Mouse (Mus musculus): ENCODE results near the gene Ubald1. TPM values are rescaled to one million over a fixed set of nuclear protein-coding genes. Genes with fewer than 3 reads are reported as not detected.
A peak's percentile ranks its signal among the peaks of the same experiment; 100 is the strongest.

Ubald1 gene
- total RNA-seq, 1 experiment from 2014 or later: 44.3 TPM

DNA sequence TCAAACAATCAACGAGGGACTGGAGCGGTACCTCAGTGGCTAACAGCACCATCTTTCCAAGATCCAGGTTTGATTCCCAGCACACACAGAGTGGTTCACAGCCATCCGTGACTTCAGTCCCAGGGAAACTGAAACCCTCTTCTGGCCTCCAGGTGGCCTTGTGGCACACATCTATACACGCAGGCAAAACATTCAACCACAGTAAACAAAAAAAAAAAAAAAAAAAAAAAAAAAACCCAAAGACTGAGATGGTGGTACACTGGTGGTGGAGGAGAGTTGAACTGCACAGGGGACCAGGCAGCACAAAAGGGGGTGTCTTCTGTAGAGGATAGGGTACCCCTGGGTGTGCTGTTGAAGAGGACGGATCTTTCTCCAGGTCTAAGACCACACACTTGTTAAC is 9.6 kb downstream of the Ubald1 start:
- DNase-seq: no peak

DNA sequence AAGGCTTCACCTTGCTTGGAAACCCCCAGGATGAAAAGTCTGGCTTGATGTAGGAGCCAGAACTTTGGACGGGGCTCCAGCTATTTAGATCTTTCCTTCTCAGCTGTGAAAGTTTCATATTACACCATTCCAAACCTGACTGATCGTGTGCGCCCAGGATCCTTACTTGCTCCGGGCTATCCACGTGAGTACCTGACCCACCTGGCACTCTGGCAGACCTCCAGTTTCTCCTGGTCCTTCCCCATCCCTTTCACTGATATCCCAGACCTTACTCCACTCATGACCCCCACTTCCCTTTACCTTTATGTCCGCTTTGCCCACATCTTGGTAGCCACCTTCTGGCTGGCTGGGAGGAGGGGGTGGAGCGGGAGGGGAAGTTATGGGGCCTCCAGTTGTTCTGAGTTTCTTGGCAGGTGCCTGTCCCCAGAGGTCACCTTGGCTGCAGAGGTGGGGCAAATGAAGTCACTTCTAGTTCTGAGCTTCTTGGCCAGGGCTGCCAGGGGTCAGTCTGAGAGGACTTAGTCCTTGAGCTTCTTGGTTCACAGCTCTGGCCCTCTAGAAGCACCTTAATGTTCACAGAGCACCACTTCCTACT is 13.9 kb downstream of the Ubald1 start:
- DNase-seq: no peak

DNA sequence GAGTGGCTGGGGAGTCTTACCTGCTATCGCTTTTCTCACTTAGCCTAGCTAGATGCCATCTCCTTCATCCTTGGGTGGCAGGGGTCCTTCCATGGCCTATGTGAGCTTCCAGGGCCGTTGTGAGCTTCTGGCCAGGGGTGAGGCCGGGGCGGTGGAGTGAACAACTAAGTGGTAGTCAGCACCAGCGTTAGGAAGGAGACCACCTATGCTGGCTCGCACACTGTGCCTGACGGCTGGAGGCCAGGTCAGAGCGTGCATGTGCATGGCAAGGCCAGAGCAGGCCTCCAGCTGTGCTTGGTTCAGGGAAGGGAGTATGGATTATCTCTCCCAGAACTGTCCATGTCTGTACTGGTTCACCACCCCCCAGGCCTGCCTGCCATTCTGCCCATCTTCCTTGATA is 16.4 kb downstream of the Ubald1 start:
- no peak for DNase-seq

DNA sequence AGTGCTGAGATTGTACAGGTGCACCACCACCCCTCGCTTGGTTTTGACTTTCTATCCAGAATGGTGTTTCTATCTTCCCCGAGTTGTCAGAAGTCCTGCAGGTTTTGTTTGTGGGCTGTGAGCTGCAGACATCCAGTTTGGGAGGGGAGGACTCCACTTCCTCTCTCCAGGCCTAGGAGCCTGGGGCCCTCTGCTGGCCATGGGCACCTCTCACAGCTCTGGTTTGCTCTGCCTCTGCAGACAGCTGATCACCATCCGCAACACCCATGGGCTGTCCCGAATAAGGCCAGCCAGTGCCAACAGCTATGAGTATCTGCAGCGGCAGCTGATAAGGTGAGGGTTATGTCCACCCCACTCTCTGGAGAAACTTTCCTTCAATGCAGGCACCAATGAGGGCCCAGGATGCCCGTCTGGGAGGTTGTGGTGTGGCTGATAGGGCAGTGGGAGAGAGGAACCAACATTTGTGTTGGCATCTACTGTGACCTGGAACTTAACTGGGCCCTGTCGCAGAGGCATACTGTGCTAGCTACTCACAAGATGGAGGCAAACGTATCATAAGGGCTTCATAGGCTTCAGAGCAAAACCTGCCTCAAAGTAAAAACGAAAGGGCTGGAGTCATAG is 17.1 kb downstream of the Ubald1 start:
- peak; percentile 70 for DNase-seq

DNA sequence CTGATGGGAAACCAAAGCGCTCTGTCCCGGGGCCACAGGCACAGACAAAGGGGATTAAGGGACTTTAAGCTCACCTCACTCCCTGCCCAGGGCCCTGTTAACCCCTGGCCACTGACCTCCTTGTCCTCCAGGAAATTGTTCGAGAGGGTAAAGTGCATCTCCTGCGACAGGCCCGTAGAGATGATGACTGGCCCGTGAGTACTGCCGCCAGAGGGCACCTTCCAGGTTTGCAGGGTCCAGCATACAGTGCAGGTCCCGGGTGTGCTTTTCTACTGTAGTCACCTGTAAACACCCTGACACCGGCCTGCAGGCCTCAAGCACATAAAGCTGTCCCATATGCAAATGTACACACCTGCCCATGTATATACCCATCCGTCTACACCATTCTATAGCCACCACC is 18.7 kb downstream of the Ubald1 start:
- no peak for DNase-seq

DNA sequence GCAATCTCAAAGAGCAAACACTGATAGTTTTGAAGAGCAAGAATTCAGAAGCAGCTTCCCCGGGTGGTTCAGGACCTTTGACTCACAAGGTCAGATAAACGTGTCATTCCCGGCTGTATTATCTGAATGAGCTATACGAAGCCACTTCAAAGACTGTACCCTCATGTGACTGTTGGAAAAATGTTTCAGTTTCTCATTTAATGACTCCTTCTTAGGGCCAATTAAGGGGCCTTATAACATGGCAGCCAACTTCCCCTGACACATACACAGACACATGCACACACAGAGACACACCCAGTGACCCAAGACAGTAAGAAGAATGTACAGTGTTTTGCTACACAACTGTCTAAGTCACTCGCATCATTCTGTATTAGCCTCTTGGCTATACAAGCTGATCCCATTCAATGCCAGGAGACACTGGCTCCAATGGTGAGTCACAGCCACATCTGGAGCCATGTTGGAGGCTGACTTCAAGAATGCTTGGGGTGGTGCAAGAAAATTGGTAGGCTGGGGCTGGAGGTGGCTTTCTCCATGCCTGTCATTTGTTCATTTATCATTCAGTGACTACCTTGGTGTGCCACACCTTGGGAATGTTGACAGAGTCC is 25.0 kb downstream of the Ubald1 start:
- no peak for DNase-seq

DNA sequence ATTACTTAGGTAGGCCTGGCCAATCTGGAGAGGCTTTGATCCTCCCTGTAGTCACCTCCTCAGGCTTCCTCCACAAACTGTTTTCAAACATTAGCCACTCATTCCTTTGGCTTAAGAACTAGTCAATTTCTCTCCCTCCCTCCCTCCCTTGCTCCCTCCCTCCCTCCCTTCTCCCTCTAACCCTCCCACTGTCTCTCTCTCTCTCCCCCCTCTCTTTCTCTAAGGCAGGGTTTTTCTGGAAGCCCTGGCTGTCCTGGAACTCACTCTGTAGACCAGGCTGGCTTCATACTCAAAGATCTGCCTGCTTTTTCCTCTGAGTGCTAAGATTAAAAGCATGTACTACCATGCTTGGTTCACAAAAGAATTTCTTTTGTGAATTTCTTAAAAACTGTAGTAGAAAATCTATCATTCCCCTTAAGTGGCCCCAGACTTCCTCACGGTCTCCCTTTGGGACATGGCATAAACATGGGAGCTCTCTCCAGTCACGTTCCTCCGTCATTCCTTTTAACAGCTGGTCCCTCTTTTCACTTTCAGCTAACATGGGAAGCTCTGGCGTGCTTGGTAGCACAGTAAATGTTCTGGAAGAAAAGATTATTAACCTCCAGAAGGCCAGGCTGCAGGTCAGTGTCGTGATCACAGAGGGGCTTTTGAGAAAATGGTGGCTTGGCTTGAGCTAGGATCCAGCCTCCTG is 29.0 kb downstream of the Ubald1 start:
- DNase-seq: no peak

DNA sequence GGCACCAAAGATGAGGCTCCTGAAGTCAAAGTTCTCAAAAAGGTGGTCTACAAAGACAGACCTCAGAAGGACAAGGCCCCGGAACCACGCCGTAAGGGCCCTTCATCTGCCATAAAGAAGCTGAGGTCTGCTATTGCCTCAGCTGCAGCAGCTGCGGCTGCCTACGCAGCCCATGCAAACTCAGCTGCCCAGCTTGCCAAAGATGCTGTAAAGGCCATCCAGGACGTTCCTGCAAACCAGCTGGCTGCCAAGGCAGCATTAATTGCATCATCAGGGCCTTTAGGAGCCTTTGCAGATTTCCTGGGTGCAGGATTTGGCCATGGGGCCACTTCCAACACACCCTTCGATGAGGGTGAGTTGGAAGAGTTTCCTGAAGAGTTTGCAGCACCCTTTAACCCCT is 29.8 kb downstream of the Ubald1 start:
- peak; percentile 22 for DNase-seq

DNA sequence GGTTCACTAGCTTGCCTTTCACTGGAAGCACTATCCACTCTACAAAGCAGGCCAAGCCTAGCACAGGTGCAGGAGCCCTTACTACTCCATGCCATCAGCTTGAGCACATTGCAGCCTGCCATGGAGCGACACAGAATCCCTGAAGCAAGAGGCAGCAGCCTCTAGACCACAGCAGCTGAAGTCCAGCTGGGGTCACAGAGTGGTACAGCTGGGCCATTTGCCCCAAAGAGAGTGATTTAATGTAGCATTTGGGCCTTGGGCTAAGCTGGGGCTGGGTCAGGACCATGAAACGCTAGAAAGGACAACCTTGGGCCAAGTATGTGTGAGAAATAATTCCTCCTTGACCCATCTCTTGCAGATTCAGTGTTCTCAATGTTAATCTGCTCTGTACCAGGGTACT is 32.0 kb downstream of the Ubald1 start:
- no peak for DNase-seq

DNA sequence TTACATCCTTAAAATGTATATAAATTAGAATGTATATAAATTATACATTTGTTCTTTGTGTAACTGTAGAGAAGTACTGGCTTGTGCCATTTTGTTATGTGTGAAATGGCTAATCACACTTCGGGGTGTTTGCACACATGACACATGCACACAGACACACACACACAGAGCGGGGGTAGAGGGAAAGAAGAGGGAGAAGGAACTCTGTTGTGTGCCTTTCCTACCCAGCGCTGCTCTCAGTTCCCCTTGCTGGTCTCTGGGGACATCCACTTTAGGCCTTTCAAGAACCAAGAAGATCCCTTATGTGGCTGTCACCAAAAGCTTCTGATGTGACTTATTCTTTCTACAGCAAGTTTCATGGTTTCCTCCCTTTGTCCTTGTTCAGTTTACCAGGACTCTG is 33.1 kb downstream of the Ubald1 start:
- no peak for DNase-seq

DNA sequence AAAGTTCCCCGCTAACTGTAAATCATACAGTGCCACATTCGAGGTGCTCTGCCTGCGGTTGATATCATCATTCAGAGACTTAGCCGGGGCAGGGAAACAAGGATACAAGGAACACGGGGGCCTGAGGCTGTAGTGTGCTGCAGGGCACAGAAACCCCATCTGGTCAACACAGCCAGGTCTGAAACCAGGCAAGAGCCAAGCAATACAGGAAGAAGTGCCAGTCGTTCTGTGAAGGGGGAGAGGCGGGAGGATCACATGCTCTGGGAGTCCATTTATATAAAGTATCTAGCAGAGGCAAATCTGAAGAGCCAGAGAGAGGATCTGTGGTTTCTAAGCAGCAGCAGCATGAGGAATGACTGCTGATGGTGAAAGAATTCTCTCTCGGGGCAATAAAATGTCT is 39.9 kb downstream of the Ubald1 start:
- no peak for DNase-seq

DNA sequence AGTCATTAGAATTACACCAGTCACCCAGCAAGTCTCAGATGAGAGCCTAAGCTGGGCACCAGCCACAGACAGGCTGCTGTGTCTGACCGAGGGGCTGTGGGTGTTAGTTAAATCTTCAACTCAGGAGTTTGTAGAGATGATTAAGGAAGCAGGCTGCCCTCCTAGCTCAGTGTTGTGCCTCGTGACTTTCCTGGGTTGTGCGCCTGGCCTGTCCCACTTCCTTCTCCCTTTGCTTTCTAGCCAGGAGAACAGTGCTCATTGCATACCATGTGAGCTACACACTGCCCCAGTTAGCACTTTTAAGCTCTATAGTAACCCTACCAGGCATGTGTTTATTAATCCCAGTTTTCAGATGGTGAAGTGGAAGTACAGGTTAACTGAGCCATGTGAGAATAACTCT is 40.6 kb downstream of the Ubald1 start:
- DNase-seq: no peak

DNA sequence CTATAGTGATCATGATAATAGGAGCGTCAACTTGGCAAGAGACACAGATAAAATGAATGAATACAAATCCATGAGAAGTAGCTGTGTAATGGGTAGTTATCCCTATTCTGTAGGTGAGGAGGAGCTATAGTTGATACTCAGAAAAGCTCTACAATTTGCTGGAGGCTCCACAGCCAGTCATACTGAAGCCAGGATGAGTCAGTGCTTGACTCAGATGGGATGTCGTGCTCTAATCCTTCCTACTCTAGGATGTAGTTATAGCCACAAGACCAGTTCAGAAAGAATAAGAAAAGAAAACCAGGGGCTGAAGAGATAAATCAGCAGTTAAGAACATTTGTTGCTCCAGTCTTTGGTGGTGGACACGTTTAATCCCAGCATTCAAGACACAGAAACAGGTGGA is 42.5 kb downstream of the Ubald1 start:
- no peak for DNase-seq

DNA sequence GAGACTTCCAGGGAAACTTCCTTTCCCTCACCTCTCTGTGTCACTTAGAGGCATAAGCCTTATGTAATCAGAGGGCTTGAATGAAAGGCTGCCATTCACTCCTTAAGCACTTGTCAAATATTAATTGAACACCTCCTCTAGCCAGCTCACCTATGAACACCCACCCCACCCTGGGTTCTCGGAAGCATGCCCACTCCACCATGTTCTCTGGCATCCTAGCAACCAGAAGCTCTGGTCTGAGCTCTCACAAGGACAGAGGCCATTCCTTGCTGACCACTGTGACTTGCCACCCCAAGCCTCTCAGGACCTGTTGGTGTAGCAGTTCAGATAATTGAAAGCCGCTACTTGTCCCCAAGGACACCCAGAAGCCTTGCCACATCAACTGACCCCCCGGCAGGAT is 44.9 kb downstream of the Ubald1 start, which contains the start of gene 4930562C15Rik:
4930562C15Rik (plus strand) TSS at position 226 of the 400 bp plus-strand sequence.
- no peak for DNase-seq

DNA sequence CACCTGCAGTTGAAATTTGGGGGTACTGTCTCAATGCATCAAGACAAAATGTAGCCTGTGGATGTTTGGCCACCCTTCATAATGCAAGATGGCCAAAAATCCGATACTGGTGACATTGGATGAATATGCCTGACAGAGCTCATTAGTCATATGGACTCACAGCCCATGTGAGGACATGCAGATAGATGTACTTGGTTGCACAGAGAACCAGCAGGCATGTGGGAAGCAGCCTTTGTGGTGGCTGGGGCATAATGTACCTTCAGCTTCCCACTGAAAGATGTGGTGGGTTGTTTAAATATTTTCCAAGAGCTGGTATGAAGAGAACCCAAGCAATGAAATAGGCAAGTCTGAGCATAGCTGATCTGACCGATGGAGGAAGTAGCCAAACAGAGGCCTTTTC is 46.3 kb downstream of the Ubald1 start:
- DNase-seq: no peak

DNA sequence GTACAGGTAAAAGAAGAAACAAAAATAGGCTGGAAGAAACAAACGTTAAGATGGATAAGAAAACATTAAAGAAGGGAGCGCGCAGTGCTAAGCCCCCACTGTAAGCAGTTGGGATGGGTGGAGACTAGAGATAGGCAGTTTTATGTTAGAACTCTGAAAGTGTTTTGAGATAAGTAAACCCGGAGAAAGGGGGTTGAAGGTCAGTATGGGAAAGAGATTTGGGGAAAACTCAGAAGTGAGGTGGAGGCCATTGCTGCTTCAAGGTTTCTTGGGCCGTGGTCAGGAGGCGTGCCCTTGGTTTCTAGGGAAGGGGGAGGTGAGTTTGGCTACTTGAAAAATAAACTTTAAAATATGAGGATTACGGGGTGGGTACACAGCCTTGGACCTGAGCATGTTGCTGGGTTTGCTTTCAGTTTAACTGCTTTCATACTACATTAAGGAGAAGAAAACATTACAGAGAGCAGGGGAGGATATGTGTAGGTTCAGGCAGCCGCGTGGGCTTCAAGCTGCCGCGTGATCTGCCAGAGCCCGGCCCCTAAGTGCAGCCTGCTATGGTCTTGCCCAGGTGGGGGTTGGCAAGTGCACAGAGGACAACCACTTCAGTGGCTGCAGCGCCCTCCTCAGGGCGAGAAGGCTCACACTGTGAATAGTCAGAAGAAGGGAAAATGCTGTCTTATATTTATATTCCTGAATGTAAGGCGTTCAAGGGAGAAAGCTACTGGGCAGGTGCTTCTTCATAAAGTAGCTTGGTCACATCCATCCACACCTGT is 48.3 kb downstream of the Ubald1 start:
- DNase-seq: peak; percentile 35

DNA sequence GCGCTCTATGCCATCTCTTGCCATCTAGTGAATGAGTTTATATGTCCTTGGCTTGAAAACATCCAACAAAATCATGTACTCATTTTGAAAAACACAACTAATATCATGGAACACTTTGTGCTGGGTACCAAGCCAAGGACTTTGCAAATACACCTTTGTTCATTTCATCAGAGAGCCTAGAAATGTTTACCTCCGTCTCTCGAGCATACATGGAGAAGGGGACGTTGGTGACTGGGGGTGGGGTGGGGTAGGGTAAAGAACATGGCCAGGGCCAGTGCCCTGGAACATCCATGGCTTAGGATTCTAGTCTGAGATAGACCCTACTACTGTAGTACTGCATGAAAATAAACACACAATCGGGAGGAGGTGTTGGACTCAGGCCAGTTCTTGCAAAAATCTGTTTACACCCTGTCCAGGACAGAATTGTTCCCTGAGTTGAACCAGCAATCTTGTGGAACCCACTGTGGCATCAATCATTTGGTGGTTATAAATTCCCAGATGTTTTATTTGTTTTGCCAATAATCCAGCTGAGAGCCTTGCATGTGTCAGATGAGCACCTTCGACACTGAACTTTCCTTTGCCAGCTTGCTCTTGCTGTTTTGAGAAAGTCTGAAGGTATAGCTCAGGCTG is 50.7 kb downstream of the Ubald1 start:
- DNase-seq: no peak

DNA sequence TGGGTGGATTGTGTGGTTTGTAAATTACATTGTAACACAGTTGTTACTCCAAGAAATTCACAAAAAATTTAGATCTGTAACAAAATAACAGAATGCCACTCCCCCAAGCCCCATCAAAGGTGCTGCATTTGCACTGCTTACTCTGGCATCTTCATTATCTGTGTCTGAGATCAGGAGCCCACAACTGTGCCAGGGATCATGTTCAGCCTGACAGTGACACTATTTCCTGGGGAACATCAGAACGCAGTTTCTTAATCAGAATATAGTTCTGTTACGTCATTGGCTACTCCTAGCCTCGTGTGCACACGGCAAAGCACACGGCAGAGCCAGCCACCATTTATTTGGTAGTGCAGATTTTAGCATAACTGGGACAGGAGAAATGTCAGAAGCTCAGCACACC is 52.5 kb downstream of the Ubald1 start:
- no peak for DNase-seq

Measured in adrenal gland, postnatal 25 days (tissue).